Mouse (Mus musculus): ENCODE data around the gene Ntn1.

GRCm38 (mm10) chr11:68341111-68342002, 59.3 kb downstream of the Ntn1 start:
- no peak for TF ChIP-seq POLR2A (IDR thresholded peaks at IDR 0.05; ENCODE audit: borderline replicate concordance, extremely low read depth, insufficient read depth, insufficient read length, poor library complexity, severe bottlenecking)
- TF ChIP-seq CTCF (IDR thresholded peaks at IDR 0.05; ENCODE audit: borderline replicate concordance, extremely low read depth, insufficient read depth, insufficient read length) = peak; percentile 14; the same call in 1 of the 2 replicates
